Mouse (Mus musculus) midbrain, postnatal 0 days (tissue): ENCODE data around the gene Pidd1. TPM values are rescaled to one million over a fixed set of nuclear protein-coding genes. Genes with fewer than 3 reads are reported as not detected.
"Not testable (repeated sequence)": the region's sequence is repeated elsewhere in the genome, so short reads cannot be mapped to it uniquely, and the experiment has no call there.

Experiments used
- ATAC-seq: fragments of 200-750 bp; cut with Nextera tagmentation; 2 replicates; pipeline ENCODE4 v1.8.0; 2017; ENCODE audit warnings: moderate number of reproducible peaks, mild to moderate bottlenecking, moderate TSS enrichment, moderate library complexity; ENCODE audit not compliant: low FRiP score
- DNase-seq: peaks from one replicate; pipeline ENCODE4 v3.0.0-alpha.2; 2015; ENCODE audit warnings: low spot score
- H3K27ac ChIP-seq: fragments of 300-500 bp; sonication (generic); 2 replicates; pipeline ENCODE4 v1.5.1; 2014; ENCODE audit warnings: low read depth, mild to moderate bottlenecking, low read length, mixed read lengths
- H3K27me3 ChIP-seq: fragments of 300-500 bp; sonication (generic); 2 replicates; pipeline ENCODE4 v1.6.1; 2014; ENCODE audit warnings: low read length, control low read depth, mixed read lengths; ENCODE audit not compliant: insufficient read depth
- H3K36me3 ChIP-seq: fragments of 300-500 bp; sonication (generic); 2 replicates; pipeline ENCODE4 v1.6.1; 2014; ENCODE audit warnings: low read length, control low read depth, mixed read lengths; ENCODE audit not compliant: insufficient read depth
- H3K4me1 ChIP-seq: fragments of 300-500 bp; sonication (generic); 2 replicates; pipeline ENCODE4 v1.6.1; 2014; ENCODE audit warnings: mild to moderate bottlenecking, control low read depth, antibody characterized with exemption, low read length, mixed read lengths; ENCODE audit not compliant: insufficient read depth
- H3K4me2 ChIP-seq: fragments of 300-500 bp; sonication (generic); 2 replicates; pipeline ENCODE4 v1.6.1; 2014; ENCODE audit warnings: low read depth, mild to moderate bottlenecking, low read length, mixed read lengths; ENCODE audit not compliant: poor library complexity, severe bottlenecking
- H3K4me3 ChIP-seq: fragments of 300-500 bp; sonication (generic); 2 replicates; pipeline ENCODE4 v1.5.1; 2014; ENCODE audit warnings: low read depth, mild to moderate bottlenecking, low read length, moderate library complexity
- H3K9ac ChIP-seq: fragments of 300-500 bp; sonication (generic); replicated peaks from 2 replicates; pipeline ENCODE4 v1.6.1; 2014; ENCODE audit warnings: mild to moderate bottlenecking, low read length, moderate library complexity, mixed read lengths; ENCODE audit not compliant: poor library complexity, severe bottlenecking
- H3K9me3 ChIP-seq: fragments of 300-500 bp; sonication (generic); 2 replicates; pipeline ENCODE4 v1.6.1; 2016; ENCODE audit warnings: low read length, control low read depth
- CTCF ChIP-seq: IDR thresholded peaks from 2 replicates; pipeline ENCODE4 v1.5.1; 2016; ENCODE audit warnings: antibody characterized with exemption, mild to moderate bottlenecking
- WGBS: fragments of 180-500 bp; shearing (Covaris S2); extraction: QIAGEN DNeasy Blood & Tissue Kit; methylation state at CpG from one replicate; pipeline ENCODE4 v1.1.7; 2014; 5-methylcytosine and 5-hydroxymethylcytosine counted together
- polyA plus RNA-seq: library from polyadenylated mRNA; unstranded; fragments of >200 nt; fragmentation: Nextera tagmentation; extraction: Ambion mirVana; gene quantifications from 2 replicates; pipeline ENCODE4 v1.2.1, GENCODE M21; 2015
- total RNA-seq: library from RNA; depleted of rRNA; stranded (reverse); fragments of >200 nt; gene quantifications from 2 replicates; pipeline ENCODE4 v1.2.3, GENCODE M21; 2014

Pidd1 gene
- total and polyA plus RNA-seq, 2 experiments from 2014 or later, result 1.3 to 1.6 TPM

DNA sequence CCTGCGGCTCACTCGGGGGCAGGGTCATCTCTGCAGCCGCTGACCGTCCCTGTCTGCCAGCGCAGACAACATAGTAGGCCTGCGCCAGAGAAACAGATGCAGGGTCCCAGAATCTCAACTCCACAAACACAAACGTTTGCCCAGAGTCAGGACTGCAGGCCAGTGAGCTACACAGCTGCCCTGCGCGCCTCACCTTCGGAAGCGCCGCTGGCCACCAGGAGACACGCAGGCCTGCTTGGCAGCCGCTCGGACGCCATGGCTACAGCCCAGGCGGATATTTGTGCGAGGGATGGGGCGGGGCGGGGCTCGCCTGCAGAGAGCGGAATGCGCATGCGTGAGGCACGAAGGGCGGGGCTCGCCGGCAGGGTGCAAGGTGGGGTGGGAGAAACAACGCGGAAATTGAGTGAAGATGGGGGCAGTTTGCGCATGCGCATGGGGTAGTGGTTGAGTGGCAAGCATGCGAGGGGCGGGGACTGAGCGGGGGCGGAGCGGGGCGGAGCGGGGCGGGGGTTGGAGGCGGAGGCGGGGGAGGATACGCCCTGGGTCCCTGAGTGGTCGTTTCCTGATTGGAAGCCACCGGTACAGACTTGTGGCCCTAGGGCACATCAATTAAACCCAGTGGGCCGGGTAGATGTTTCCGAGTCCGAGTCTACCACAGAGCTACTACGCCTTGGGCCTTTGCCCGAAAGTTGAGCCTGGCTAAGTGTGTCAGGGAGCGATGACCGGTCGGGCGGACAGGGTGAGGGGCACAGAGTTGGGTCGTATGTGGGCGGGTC, 29.8 kb downstream of the Pidd1 start, which contains the start of gene Gatd1:
TSS of gene Gatd1 (minus strand) at position 328 of the 776 bp plus-strand sequence.
- ATAC-seq, result peak; percentile 93
- WGBS, result 1% methylated on average over 43 of the region's 56 CpGs
- H3K4me3 ChIP-seq, result peak within 1 kb of the TSS; percentile 58
- H3K36me3 ChIP-seq, result peaks cover 15% of the 10 kb centered on the region; the same call in 1 of the 2 replicates
- no peaks in the 10 kb centered on the region for H3K9me3 ChIP-seq
- no peaks in the 10 kb centered on the region for H3K4me1 ChIP-seq
- DNase-seq, result peak; percentile 99
- peak within 1 kb of the TSS; percentile 85 for H3K4me2 ChIP-seq
- peak within 1 kb of the TSS; percentile 93 for H3K9ac ChIP-seq
- peak within 1 kb of the TSS; percentile 86 for H3K27ac ChIP-seq
- TF ChIP-seq CTCF, result peak; percentile 40
- no peaks in the 10 kb centered on the region for H3K27me3 ChIP-seq

DNA sequence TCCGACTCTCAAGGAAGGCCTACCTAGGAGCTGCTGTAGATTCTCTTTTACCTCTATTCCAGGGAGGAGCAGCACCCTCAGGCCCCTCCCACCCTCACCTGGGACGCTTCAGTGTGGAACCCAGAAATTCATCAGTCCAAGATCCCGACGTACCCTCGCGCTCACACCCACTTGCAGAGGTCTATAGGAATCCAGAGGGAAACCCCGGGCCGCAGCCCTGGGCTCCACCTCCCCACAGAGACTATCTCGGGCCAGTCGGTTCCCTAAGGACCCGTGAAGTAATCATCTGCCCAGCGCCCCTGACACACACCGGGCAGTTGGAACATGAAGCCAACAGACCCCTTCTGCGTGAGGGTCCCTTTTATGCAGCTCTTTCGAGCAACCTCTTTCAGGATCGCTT, 30.5 kb downstream of the Pidd1 start:
- WGBS, result 4% methylated on average over 16 of the region's 16 CpGs
- Histone ChIP-seq H3K4me2 (peak overlapping the region; percentile 85), H3K4me1 (no peaks in the 10 kb centered on the region), H3K27ac (peak overlapping the region; percentile 86), H3K9ac (peak overlapping the region; percentile 93), H3K4me3 (peak overlapping the region; percentile 58), H3K27me3 (no peaks in the 10 kb centered on the region), H3K36me3 (peaks cover 15% of the 10 kb centered on the region; the same call in 1 of the 2 replicates), H3K9me3 (no peaks in the 10 kb centered on the region)
- DNase-seq, result no peak
- ATAC-seq, result peak; percentile 18
- TF ChIP-seq CTCF, result no peak

DNA sequence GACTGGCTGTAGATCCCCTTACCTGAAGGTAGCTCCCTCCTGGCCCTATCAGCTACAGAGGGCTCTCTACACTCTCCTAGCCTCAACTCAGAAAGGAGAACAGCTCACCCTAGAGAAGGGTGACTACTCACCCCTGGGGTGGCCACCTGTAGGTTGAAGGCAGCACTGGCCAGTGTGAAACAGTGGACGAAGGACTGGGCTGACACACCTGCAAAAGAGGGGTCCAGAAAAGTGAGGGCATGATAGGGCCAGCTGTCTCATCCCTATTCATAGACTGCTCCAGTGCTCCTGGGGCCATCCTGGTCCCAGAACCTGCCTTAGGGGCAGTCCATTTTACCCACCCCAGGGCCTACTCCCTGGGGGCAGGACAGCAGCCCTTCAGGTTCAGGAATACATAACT, 32.2 kb downstream of the Pidd1 start:
- H3K27me3 ChIP-seq, result no peaks in the 10 kb centered on the region
- no peak for DNase-seq
- no peak overlapping the region for H3K9ac ChIP-seq
- 90% methylated on average over 1 of the region's 1 CpGs for WGBS
- no peak overlapping the region for H3K4me3 ChIP-seq
- TF ChIP-seq CTCF, result no peak
- no peaks in the 10 kb centered on the region for H3K9me3 ChIP-seq
- no peak overlapping the region for H3K4me2 ChIP-seq
- no peaks in the 10 kb centered on the region for H3K4me1 ChIP-seq
- no peak overlapping the region for H3K27ac ChIP-seq
- H3K36me3 ChIP-seq, result peaks cover 15% of the 10 kb centered on the region; the same call in 1 of the 2 replicates
- ATAC-seq, result no peak

DNA sequence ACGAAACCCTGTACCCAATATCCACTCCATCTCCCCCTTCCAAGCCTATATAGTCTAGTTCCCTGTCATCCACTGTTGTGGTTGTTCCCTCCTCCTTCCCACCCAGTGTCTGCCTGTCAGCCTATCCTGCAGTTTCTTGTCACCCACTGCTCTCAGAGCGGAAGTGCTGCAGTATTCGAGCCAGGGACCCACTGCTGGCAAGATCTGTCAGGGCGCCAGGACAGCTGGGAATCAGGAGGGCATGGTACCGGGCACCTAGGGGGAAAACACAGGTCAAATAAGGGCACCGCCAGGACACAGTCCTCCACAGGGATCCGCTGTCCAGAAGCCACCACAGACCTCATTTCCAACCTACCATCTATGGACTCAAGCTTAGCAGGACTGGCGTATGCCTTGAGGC, 33.2 kb downstream of the Pidd1 start:
- Histone ChIP-seq H3K4me2 (no peak overlapping the region), H3K9me3 (no peaks in the 10 kb centered on the region), H3K27me3 (no peaks in the 10 kb centered on the region), H3K9ac (no peak overlapping the region), H3K27ac (no peak overlapping the region), H3K4me3 (no peak overlapping the region), H3K36me3 (peaks cover 15% of the 10 kb centered on the region; the same call in 1 of the 2 replicates), H3K4me1 (no peaks in the 10 kb centered on the region)
- no peak for TF ChIP-seq CTCF
- WGBS, result 91% methylated on average over 8 of the region's 8 CpGs
- DNase-seq (no peak), ATAC-seq (no peak)

DNA sequence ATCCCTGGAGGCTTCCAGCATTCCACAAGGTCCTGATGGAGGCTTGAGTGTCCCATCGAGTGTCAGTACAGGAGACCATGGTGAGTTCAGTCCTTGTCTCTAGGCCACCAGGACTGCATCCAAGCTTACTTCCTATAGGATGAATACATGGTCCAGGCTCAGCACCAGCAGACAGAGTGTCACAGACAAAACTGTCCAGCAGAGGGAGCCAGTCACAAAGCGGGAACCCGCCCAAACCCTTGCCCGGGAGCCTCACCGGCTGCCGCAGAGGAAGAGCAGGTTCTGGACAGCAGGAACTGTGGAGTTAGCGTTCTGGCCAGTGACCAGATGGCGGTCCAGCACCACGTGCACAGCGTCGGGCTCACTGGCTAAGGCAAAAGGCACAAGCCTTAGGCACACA, 35.0 kb downstream of the Pidd1 start:
- H3K4me2 ChIP-seq, result no peak overlapping the region
- 6% methylated on average over 11 of the region's 11 CpGs for WGBS
- no peak overlapping the region for H3K4me3 ChIP-seq

DNA sequence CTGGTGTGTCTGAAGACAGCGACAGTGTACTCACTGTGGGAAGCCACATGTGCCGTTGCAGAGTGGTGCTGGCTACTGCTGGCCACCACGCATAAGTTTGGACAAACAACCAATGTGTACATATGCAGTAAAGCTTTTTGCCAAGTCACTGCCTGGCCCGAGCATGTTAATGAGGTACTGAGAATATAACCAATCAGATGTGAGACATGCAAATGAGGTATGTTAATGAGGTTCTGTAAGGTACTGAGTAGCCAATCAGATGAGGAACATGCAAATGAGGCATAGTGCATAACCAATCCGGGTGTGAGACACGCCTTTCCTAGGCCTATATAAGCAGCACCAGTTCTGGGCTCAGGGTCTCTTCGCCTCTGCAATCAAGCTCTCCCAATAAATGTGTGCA, 36.2 kb downstream of the Pidd1 start:
- WGBS, result 97% methylated on average over 7 of the region's 7 CpGs
- not testable (repeated sequence) for ATAC-seq, H3K9ac ChIP-seq, DNase-seq, H3K27ac ChIP-seq, H3K9me3 ChIP-seq, H3K4me2 ChIP-seq, H3K4me3 ChIP-seq, H3K27me3 ChIP-seq, H3K4me1 ChIP-seq
- H3K36me3 ChIP-seq, result peaks cover 15% of the 10 kb centered on the region

More for the DNA sequence above, 35.0 kb downstream of the Pidd1 start:
- peak; percentile 89 for TF ChIP-seq CTCF
- 0 out of 2 replicates have a peak overlapping the region, but pooled peaks have one; percentile 5 for H3K9ac ChIP-seq
- H3K9me3 ChIP-seq, result no peaks in the 10 kb centered on the region
- no peak overlapping the region for H3K27ac ChIP-seq
- no peaks in the 10 kb centered on the region for H3K4me1 ChIP-seq
- peak; percentile 32; the same call in 1 of the 2 replicates for ATAC-seq
- no peaks in the 10 kb centered on the region for H3K27me3 ChIP-seq
- H3K36me3 ChIP-seq, result peaks cover 15% of the 10 kb centered on the region; the same call in 1 of the 2 replicates
- DNase-seq, result peak; percentile 84
